8 mouse cellular contexts compared by ENCODE assay signal in genomic region chr2:120592227-120592626, GRCm38 (mm10).
"Had no signal": no experiment of that assay in that cellular context is flagged by ENCODE, and none has a peak within 500 bp of the region (broad histone marks: within the 10 kb centered on the region; RNA-seq: fewer than 3 reads in every experiment).

No protein-coding gene starts in this region.

- H3K9ac ChIP-seq: liver, embryonic 12.5 days; midbrain, embryonic 13.5 days had no signal

- H3K4me2 ChIP-seq: liver, embryonic 12.5 days; midbrain, embryonic 13.5 days had no signal

- H3K27ac ChIP-seq: limb, embryonic 10.5 days; liver, embryonic 12.5 days; midbrain, embryonic 13.5 days; stomach, postnatal 0 days had no signal

- H3K4me3 ChIP-seq: limb, embryonic 10.5 days; liver, embryonic 12.5 days; midbrain, embryonic 13.5 days had no signal

- H3K9me3 ChIP-seq: limb, embryonic 10.5 days; liver, embryonic 12.5 days; midbrain, embryonic 13.5 days had no signal

- ATAC-seq: inflammation-experienced regulatory T-cells, adult 6 months; liver, embryonic 12.5 days; midbrain, embryonic 13.5 days had no signal

- H3K4me1 ChIP-seq: limb, embryonic 10.5 days; liver, embryonic 12.5 days; midbrain, embryonic 13.5 days had no signal

- H3K27me3 ChIP-seq: liver, embryonic 12.5 days; midbrain, embryonic 13.5 days had no signal

- DNase-seq: lung, postnatal 36 days; right cerebral cortex, postnatal 14 days; thymus, postnatal 4 days had no signal
